Mouse (Mus musculus) urinary bladder, postnatal 10 days (tissue): ENCODE results near the gene Diaph3.
"Not testable (repeated sequence)": the region's sequence is repeated elsewhere in the genome, so short reads cannot be mapped to it uniquely, and the experiment has no call there.

Experiments used
- DNase-seq: peaks from one replicate; pipeline ENCODE4 v3.0.0; 2022; ENCODE audit warnings: low spot score

Diaph3 gene

GRCm38 (mm10) chr14:87140963-87141486, at the start of gene Diaph3:
TSS of gene Diaph3 (minus strand) at chr14:87141235.
- peak; percentile 93 for DNase-seq

- DNase-seq = no peak
These were observed 49.6 kb upstream of the Diaph3 start for GRCm38 (mm10) chr14:87190685-87191084.

GRCm38 (mm10) chr14:87171577-87171976, 30.5 kb upstream of the Diaph3 start:
- DNase-seq = no peak

GRCm38 (mm10) chr14:87169151-87169550, 28.1 kb upstream of the Diaph3 start:
- no peak for DNase-seq

GRCm38 (mm10) chr14:87155621-87156238, 14.7 kb upstream of the Diaph3 start:
- no peak for DNase-seq

GRCm38 (mm10) chr14:87149684-87150083, 8.6 kb upstream of the Diaph3 start:
- DNase-seq = no peak

- no peak for DNase-seq
These were observed 5.7 kb upstream of the Diaph3 start for GRCm38 (mm10) chr14:87146704-87147103.

GRCm38 (mm10) chr14:87145351-87145750, 4.3 kb upstream of the Diaph3 start:
- DNase-seq = no peak

- no peak for DNase-seq
These were observed 742 bp upstream of the Diaph3 start for GRCm38 (mm10) chr14:87141777-87142176.

GRCm38 (mm10) chr14:87140327-87140962, 590 bp downstream of the Diaph3 start:
- DNase-seq = peak; percentile 11

GRCm38 (mm10) chr14:87126076-87126639, 14.9 kb downstream of the Diaph3 start:
- DNase-seq = no peak

GRCm38 (mm10) chr14:87125492-87125891, 15.5 kb downstream of the Diaph3 start:
- no peak for DNase-seq

GRCm38 (mm10) chr14:87123091-87123490, 17.9 kb downstream of the Diaph3 start:
- DNase-seq = no peak

GRCm38 (mm10) chr14:87121868-87122267, 19.2 kb downstream of the Diaph3 start:
- no peak for DNase-seq

- DNase-seq = no peak
These were observed 30.4 kb downstream of the Diaph3 start for GRCm38 (mm10) chr14:87110634-87111033.

GRCm38 (mm10) chr14:87099380-87100088, 41.5 kb downstream of the Diaph3 start:
- no peak for DNase-seq

- DNase-seq = no peak
These were observed 42.9 kb downstream of the Diaph3 start for GRCm38 (mm10) chr14:87098093-87098492.

- DNase-seq = no peak
These were observed 49.5 kb downstream of the Diaph3 start for GRCm38 (mm10) chr14:87091522-87091921.

GRCm38 (mm10) chr14:87091108-87091507, 49.9 kb downstream of the Diaph3 start:
- DNase-seq = no peak

GRCm38 (mm10) chr14:87088928-87089327, 52.1 kb downstream of the Diaph3 start:
- DNase-seq = no peak

- DNase-seq = no peak
These were observed 52.6 kb downstream of the Diaph3 start for GRCm38 (mm10) chr14:87088456-87088855.

GRCm38 (mm10) chr14:87087996-87088395, 53.0 kb downstream of the Diaph3 start:
- DNase-seq = no peak

- not testable (repeated sequence) for DNase-seq
These were observed 56.1 kb downstream of the Diaph3 start for GRCm38 (mm10) chr14:87084906-87085305.
